ENCODE assay signal across 20 mouse cellular contexts in the genomic region with DNA sequence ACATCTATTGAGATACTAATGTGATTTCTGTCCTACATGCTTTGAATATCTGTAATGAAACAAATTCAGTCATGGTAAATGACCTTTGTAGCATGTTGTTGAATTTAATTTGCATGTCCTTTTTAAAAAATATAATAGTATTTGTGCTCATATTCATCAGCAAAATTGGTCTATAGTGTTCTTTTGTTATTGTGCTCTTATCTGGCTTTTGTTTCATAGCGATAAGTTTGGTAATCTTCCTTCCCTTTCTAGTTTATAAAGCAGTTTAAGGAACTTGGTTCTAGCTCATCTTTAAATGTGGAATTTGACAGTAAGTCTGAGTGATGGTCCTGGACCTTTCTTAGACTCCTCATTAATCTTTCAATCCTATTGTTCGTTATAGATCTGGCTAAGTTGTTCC. TPM values are rescaled to one million over a fixed set of nuclear protein-coding genes. Genes with fewer than 3 reads are reported as not detected.
"Had no signal": no experiment of that assay in that cellular context is flagged by ENCODE, and none has a peak within 500 bp of the region (broad histone marks: within the 10 kb centered on the region; RNA-seq: fewer than 3 reads in every experiment).

No protein-coding gene starts in this region.

- DNase-seq: retina, postnatal 1 day; right cerebral cortex, adult 18-20 months; right cerebral cortex, postnatal 14 days; right cerebral cortex, postnatal 25 days; right cerebral cortex, postnatal 4 days; spleen, adult 18-20 months; thymus, adult 18-20 months; thymus, adult 2 months; thymus, postnatal 14 days; thymus, postnatal 25 days; thymus, postnatal 36 days; thymus, postnatal 4 days had no signal

- H3K36me3 ChIP-seq: neural tube, embryonic 13.5 days; neural tube, embryonic 15.5 days; stomach, embryonic 15.5 days had no signal

- H3K4me3 ChIP-seq: neural tube, embryonic 13.5 days; neural tube, embryonic 15.5 days; stomach, embryonic 15.5 days had no signal

- H3K27me3 ChIP-seq: neural tube, embryonic 13.5 days; neural tube, embryonic 15.5 days; stomach, embryonic 15.5 days had no signal

- H3K27ac ChIP-seq: neural tube, embryonic 13.5 days; neural tube, embryonic 15.5 days; stomach, embryonic 15.5 days; stomach, postnatal 0 days had no signal

- H3K9ac ChIP-seq: neural tube, embryonic 13.5 days; neural tube, embryonic 15.5 days; stomach, embryonic 15.5 days had no signal

- H3K4me1 ChIP-seq: neural tube, embryonic 13.5 days; neural tube, embryonic 15.5 days; stomach, embryonic 15.5 days had no signal

- H3K9me3 ChIP-seq: neural tube, embryonic 13.5 days; neural tube, embryonic 15.5 days; stomach, embryonic 15.5 days had no signal

RNA-seq across cellular contexts. Expression of a gene that starts 28.7 kb away (rescaled TPM):
- polyA plus RNA-seq: neural tube, embryonic 13.5 days; neural tube, embryonic 14.5 days; neural tube, embryonic 15.5 days; small intestine, adult 2 months; stomach, embryonic 14.5 days; stomach, embryonic 15.5 days; stomach, embryonic 16.5 days; stomach, postnatal 0 days had no signal
